Mouse (Mus musculus) midbrain, embryonic 11.5 days (tissue): Measurements from ENCODE around the gene Nmur2. TPM values are rescaled to one million over a fixed set of nuclear protein-coding genes. Genes with fewer than 3 reads are reported as not detected.
A peak's percentile ranks its signal among the peaks of the same experiment; 100 is the strongest.

Source experiments
- ATAC-seq: fragments of 200-750 bp; cut with Nextera tagmentation; 2 replicates; pipeline ENCODE4 v1.8.0; 2017; ENCODE audit warnings: moderate TSS enrichment, moderate library complexity; ENCODE audit not compliant: low FRiP score
- DNase-seq: peaks from one replicate; pipeline ENCODE4 v3.0.0; 2015; ENCODE audit warnings: low spot score; ENCODE audit errors: missing footprints
- H3K27ac ChIP-seq: fragments of 300-500 bp; sonication (generic); 2 replicates; pipeline ENCODE4 v1.5.1; 2014; ENCODE audit warnings: low read depth, low read length
- H3K27me3 ChIP-seq: fragments of 300-500 bp; sonication (generic); 2 replicates; pipeline ENCODE4 v1.6.1; 2014; ENCODE audit warnings: mild to moderate bottlenecking, low read length, moderate library complexity, mixed read lengths; ENCODE audit not compliant: control insufficient read depth, insufficient read depth
- H3K36me3 ChIP-seq: fragments of 300-500 bp; sonication (generic); 2 replicates; pipeline ENCODE4 v1.6.1; 2014; ENCODE audit warnings: mild to moderate bottlenecking, low read length, moderate library complexity, mixed read lengths; ENCODE audit not compliant: control insufficient read depth, insufficient read depth
- H3K4me1 ChIP-seq: fragments of 300-500 bp; sonication (generic); 2 replicates; pipeline ENCODE4 v1.6.1; 2014; ENCODE audit warnings: low read length; ENCODE audit not compliant: control insufficient read depth, insufficient read depth
- H3K4me2 ChIP-seq: fragments of 300-500 bp; sonication (generic); 2 replicates; pipeline ENCODE4 v1.6.1; 2014; ENCODE audit warnings: mild to moderate bottlenecking, moderate library complexity
- H3K4me3 ChIP-seq: fragments of 300-500 bp; sonication (generic); 2 replicates; pipeline ENCODE4 v1.5.1; 2014; ENCODE audit warnings: low read depth, low read length
- H3K9ac ChIP-seq: fragments of 300-500 bp; sonication (generic); 2 replicates; pipeline ENCODE4 v1.6.1; 2014; ENCODE audit warnings: low read length
- H3K9me3 ChIP-seq: fragments of 300-500 bp; sonication (generic); 2 replicates; pipeline ENCODE4 v1.6.1; 2016; ENCODE audit warnings: low read length; ENCODE audit not compliant: control insufficient read depth
- WGBS: fragments of 180-500 bp; shearing (Covaris S2); extraction: QIAGEN DNeasy Blood & Tissue Kit; methylation state at CpG from one replicate; pipeline ENCODE4 v1.1.7; 2014; 5-methylcytosine and 5-hydroxymethylcytosine counted together
- polyA plus RNA-seq: library from polyadenylated mRNA; unstranded; fragments of >200 nt; fragmentation: Nextera tagmentation; extraction: Ambion mirVana; gene quantifications from 2 replicates; pipeline ENCODE4 v1.2.1, GENCODE M21; 2014

The Nmur2 gene
- polyA plus RNA-seq, 1 experiment from 2014 or later: 0.07 TPM

DNA sequence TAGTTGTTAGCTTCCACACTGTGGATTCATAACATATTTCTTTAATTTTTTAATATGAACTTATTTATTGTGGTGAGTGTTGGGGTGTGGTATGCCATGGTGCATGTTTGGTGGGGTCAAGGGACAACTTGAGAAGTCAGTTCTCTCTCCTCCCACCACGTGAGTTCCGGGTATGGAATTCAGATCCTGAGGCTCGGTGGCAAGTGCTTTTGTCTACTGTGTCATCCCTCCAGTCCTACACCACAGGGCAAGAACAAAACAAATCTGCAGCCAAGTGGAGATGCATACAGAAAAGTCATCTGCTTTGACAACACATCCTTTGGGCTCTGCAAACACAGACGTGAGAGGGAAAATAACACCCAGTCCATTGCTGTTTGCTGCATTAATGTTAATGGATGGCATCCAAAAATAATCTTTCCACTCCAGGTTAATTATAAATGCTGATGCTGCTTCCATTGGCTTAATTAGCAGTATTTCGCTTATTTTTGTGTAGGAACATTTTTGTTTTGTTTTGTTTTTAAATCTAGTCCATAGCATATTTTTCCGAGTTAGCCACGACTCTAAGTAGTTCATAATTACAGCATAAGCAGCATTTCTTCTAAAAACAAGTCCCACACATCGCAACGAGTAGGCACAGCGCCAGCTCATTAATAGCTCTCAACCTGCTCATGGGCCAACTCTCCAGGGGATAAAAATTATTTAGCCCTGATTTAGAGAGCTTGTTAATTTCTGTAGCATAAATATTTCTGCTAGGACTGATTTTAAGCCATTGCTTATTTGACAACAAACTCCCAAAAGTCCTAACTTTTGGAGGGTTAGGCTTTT lies 14.9 kb downstream of the Nmur2 start:
- Histone ChIP-seq H3K27ac (no peak overlapping the region), H3K27me3 (no peaks in the 10 kb centered on the region), H3K9me3 (no peaks in the 10 kb centered on the region), H3K4me2 (no peak overlapping the region), H3K4me3 (no peak overlapping the region), H3K36me3 (no peaks in the 10 kb centered on the region), H3K9ac (no peak overlapping the region), H3K4me1 (no peaks in the 10 kb centered on the region)
- WGBS: 80% methylated on average over 10 of the region's 10 CpGs
- no peak for DNase-seq
- ATAC-seq: no peak

DNA sequence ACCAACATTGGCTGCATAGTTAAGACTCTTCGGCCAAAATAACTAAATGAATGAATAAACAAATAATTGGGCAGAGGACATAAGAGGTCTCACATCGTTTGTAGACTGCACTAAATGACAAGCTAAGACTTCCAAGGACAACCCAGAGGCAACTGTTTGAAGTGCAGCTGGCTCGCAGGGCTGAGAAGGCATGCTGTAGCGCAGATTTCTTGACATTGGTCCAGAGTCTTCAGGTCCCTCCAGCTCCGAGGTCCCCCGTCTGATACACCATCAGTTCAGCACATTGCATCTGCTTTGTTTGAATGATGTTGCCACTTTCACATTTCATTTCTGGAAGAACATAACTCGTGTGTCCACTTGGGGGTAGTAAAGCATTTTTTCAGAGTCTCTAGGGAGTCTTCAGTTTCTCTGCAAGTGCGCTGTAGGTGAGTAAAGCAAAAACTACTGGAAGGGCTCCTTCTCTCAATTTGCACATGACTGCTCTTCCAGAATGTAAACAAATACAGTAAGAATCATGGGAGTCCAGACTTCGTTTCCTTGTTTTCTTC lies 27.2 kb downstream of the Nmur2 start:
- no peak for DNase-seq
- H3K4me2 ChIP-seq: no peak overlapping the region
- no peaks in the 10 kb centered on the region for H3K36me3 ChIP-seq
- H3K4me3 ChIP-seq: no peak overlapping the region
- H3K27me3 ChIP-seq: no peaks in the 10 kb centered on the region
- H3K9me3 ChIP-seq: no peaks in the 10 kb centered on the region
- H3K27ac ChIP-seq: no peak overlapping the region
- ATAC-seq: no peak
- 64% methylated on average over 9 of the region's 9 CpGs for WGBS
- no peak overlapping the region for H3K9ac ChIP-seq
- no peaks in the 10 kb centered on the region for H3K4me1 ChIP-seq

- no peaks in the 10 kb centered on the region for H3K9me3 ChIP-seq
- no peaks in the 10 kb centered on the region for H3K36me3 ChIP-seq
- H3K4me2 ChIP-seq: no peak overlapping the region
- no peaks in the 10 kb centered on the region for H3K27me3 ChIP-seq
- DNase-seq (no peak), ATAC-seq (no peak)
- no peak overlapping the region for H3K9ac ChIP-seq
- 83% methylated on average over 2 of the region's 2 CpGs for WGBS
- no peaks in the 10 kb centered on the region for H3K4me1 ChIP-seq
- H3K4me3 ChIP-seq: no peak overlapping the region
- H3K27ac ChIP-seq: no peak overlapping the region
Observed at GRCm38 (mm10) chr11:56012396-56012795, 28.4 kb downstream of the Nmur2 start.

- H3K36me3 ChIP-seq: no peaks in the 10 kb centered on the region
- ATAC-seq: no peak
Observed at GRCm38 (mm10) chr11:56008277-56008676, 32.5 kb downstream of the Nmur2 start.

GRCm38 (mm10) chr11:55992799-55993198 lies 48.0 kb downstream of the Nmur2 start:
- no peaks in the 10 kb centered on the region for H3K36me3 ChIP-seq
- DNase-seq (no peak), ATAC-seq (no peak)
- H3K9me3 ChIP-seq: no peaks in the 10 kb centered on the region
- no peaks in the 10 kb centered on the region for H3K4me1 ChIP-seq
- H3K4me2 ChIP-seq: no peak overlapping the region
- H3K4me3 ChIP-seq: no peak overlapping the region
- H3K27ac ChIP-seq: no peak overlapping the region
- no peak overlapping the region for H3K9ac ChIP-seq
- no peaks in the 10 kb centered on the region for H3K27me3 ChIP-seq
- 38% methylated on average over 1 of the region's 1 CpGs for WGBS

More at GRCm38 (mm10) chr11:56008277-56008676, 32.5 kb downstream of the Nmur2 start:
- Histone ChIP-seq H3K4me1 (no peaks in the 10 kb centered on the region), H3K4me2 (no peak overlapping the region), H3K9ac (no peak overlapping the region), H3K4me3 (no peak overlapping the region), H3K27me3 (no peaks in the 10 kb centered on the region), H3K9me3 (no peaks in the 10 kb centered on the region), H3K27ac (no peak overlapping the region)
- no peak for DNase-seq
- WGBS: 77% methylated on average over 3 of the region's 3 CpGs

DNA sequence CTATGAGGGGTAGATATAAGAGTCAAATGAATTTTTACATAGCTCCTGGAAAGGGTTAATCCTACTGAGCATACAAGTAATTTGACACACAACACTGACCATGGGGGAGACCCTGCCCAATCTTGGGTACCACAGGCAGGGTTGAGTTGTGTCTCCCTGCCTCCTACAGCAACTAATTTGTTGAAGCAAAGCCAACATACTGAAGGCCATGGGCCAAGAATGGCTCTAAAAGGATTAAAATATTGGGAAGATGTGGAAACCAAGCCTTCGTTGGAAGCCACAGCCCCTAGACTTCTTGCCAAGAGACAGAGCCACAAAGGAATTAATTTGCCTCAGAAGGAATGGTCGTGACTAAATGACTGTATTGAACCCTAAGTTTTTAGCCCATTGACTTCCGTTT lies 48.7 kb downstream of the Nmur2 start:
- DNase-seq: no peak
- Histone ChIP-seq H3K4me3 (no peak overlapping the region), H3K9me3 (no peaks in the 10 kb centered on the region), H3K4me2 (no peak overlapping the region), H3K36me3 (no peaks in the 10 kb centered on the region), H3K4me1 (no peaks in the 10 kb centered on the region), H3K27ac (no peak overlapping the region), H3K27me3 (no peaks in the 10 kb centered on the region), H3K9ac (no peak overlapping the region)
- 80% methylated on average over 3 of the region's 3 CpGs for WGBS
- no peak for ATAC-seq

- peak; percentile 96 for DNase-seq
- Histone ChIP-seq H3K4me2 (no peak overlapping the region), H3K36me3 (no peaks in the 10 kb centered on the region), H3K9me3 (no peaks in the 10 kb centered on the region), H3K4me1 (no peaks in the 10 kb centered on the region), H3K27ac (no peak overlapping the region), H3K27me3 (no peaks in the 10 kb centered on the region), H3K4me3 (no peak overlapping the region), H3K9ac (no peak overlapping the region)
- 20% methylated on average over 8 of the region's 8 CpGs for WGBS
- no peak for ATAC-seq
Observed at GRCm38 (mm10) chr11:55991505-55992066, 49.2 kb downstream of the Nmur2 start.

- Histone ChIP-seq H3K9ac (no peak overlapping the region), H3K27me3 (no peaks in the 10 kb centered on the region), H3K27ac (no peak overlapping the region), H3K4me1 (no peaks in the 10 kb centered on the region), H3K4me3 (no peak overlapping the region), H3K9me3 (no peaks in the 10 kb centered on the region), H3K4me2 (no peak overlapping the region), H3K36me3 (no peaks in the 10 kb centered on the region)
- no peak for ATAC-seq
- WGBS: 76% methylated on average over 3 of the region's 3 CpGs
- DNase-seq: no peak
Observed at GRCm38 (mm10) chr11:55984643-55985042, 56.2 kb downstream of the Nmur2 start.

GRCm38 (mm10) chr11:55981656-55982055 lies 59.2 kb downstream of the Nmur2 start:
- no peak overlapping the region for H3K27ac ChIP-seq
- H3K4me2 ChIP-seq: no peak overlapping the region
- H3K4me3 ChIP-seq: no peak overlapping the region
- no peaks in the 10 kb centered on the region for H3K36me3 ChIP-seq
- WGBS: 57% methylated on average over 1 of the region's 1 CpGs
- no peaks in the 10 kb centered on the region for H3K9me3 ChIP-seq
- no peaks in the 10 kb centered on the region for H3K4me1 ChIP-seq
- no peak for DNase-seq
- no peaks in the 10 kb centered on the region for H3K27me3 ChIP-seq
- no peak for ATAC-seq
- H3K9ac ChIP-seq: no peak overlapping the region
